Mouse (Mus musculus) megakaryocyte, embryonic 14.5 days (primary cell): ENCODE results near the gene Gnb3.

Experiments
- FLI1 ChIP-seq: IDR thresholded peaks from 2 replicates; pipeline ENCODE4 v1.6.1; 2012; ENCODE audit warnings: low read length, inconsistent platforms, mixed read lengths
- GATA1 ChIP-seq: IDR thresholded peaks from 3 replicates; pipeline ENCODE4 v1.6.1; 2012; ENCODE audit warnings: mixed read lengths, low read length, inconsistent platforms, borderline replicate concordance

GRCm38 (mm10) chr6:124786756-124787420 lies 53.2 kb downstream of the Gnb3 start:
- TF ChIP-seq GATA1 (no peak), FLI1 (no peak)
